Mouse (Mus musculus) neural tube, embryonic 10.5 days (tissue): ENCODE results near the gene Popdc2.

ENCODE experiments used
- DNase-seq: peaks from one replicate; pipeline ENCODE4 v3.0.0-alpha.2; 2017; ENCODE audit warnings: low spot score; ENCODE audit errors: extremely low spot score

The Popdc2 gene

GRCm38 (mm10) chr16:38376163-38376840 is 14.3 kb downstream of the Popdc2 start:
- peak; percentile 52 for DNase-seq

- DNase-seq, result no peak
Observed at GRCm38 (mm10) chr16:38376841-38377249, 14.8 kb downstream of the Popdc2 start.

DNA sequence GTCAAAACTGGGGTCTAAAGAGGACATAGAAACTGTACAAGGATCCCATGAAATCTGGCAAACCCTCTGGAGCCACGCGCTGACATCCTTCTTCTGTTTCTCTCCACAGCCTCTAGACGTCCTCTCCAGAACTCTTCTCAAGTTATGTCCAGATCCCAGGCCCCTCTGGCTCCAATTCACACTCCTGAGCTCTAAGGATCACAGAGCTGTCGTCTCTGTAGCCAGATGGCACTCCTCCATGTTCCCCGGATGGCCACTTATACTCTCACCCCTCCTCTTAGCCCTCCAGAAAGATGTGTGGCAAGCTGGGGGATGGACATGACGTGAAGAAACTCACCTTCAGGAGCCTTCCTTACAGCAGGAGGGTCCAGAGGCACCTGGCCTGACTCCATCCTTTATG is 15.5 kb downstream of the Popdc2 start:
- DNase-seq, result no peak

GRCm38 (mm10) chr16:38378591-38378990 is 16.6 kb downstream of the Popdc2 start:
- no peak for DNase-seq

- no peak for DNase-seq
Observed at GRCm38 (mm10) chr16:38379088-38379487, 17.1 kb downstream of the Popdc2 start.

- DNase-seq, result no peak
Observed at GRCm38 (mm10) chr16:38379493-38379892, 17.5 kb downstream of the Popdc2 start.

DNA sequence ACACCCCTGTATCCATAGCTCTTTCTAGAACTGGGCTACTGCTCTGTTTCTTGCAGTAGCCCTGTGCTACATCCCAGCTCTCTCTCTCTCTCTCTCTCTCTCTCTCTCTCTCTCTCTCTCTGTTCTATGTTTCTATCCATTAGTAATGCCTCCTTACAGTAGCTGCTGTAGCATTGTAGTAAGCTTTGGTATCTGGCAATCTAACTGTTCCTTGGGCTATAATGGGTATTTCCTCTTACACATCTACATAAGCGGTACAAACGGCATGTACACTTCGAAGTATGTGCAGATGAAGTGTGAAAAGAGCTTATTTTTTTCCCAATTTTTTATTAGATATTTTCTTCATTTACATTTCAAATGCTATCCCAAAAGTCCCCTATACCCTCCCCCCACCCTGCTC is 17.9 kb downstream of the Popdc2 start:
- no peak for DNase-seq

- DNase-seq, result no peak
Observed at GRCm38 (mm10) chr16:38383683-38384082, 21.7 kb downstream of the Popdc2 start.

DNA sequence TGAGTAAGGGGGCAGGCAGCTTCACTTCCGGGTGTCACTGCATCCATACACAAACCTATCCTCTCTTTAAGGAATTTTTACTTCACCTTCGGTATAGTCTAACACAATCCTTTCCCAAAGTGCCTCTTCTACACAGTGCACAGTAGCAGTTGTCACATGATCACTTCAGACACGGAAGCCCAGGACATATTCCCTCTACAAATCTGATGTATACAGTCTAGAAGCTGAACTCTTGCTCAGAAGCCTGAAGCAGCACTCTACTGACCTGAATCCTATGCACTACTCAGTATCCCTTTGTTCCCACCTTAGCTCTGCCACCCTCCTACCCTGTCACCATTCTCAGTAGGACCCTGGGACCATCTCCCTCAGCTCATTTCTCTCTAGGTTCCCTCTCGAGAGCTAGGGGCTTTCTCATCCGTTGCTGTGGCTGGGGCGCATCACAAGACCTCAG is 23.2 kb downstream of the Popdc2 start:
- DNase-seq, result no peak

DNA sequence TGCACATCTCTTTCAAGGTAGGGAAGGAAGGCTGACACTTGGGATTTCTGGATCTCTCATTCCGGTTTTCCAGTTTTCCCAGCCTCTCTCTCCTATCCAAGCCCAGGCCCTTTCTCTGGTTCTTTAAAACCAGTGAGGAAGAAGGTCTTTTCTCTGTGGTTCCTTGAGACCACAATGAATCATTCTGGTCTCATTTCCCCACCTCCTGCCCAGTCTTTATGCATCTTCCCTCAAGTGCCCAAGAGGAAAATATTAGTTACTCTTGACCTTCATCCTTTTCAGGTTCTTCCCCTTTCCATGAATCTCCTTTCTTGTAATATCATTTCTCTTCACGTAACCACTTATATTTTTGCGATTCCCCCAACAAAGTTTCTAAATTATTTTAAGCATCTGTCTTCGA is 23.7 kb downstream of the Popdc2 start:
- no peak for DNase-seq

DNA sequence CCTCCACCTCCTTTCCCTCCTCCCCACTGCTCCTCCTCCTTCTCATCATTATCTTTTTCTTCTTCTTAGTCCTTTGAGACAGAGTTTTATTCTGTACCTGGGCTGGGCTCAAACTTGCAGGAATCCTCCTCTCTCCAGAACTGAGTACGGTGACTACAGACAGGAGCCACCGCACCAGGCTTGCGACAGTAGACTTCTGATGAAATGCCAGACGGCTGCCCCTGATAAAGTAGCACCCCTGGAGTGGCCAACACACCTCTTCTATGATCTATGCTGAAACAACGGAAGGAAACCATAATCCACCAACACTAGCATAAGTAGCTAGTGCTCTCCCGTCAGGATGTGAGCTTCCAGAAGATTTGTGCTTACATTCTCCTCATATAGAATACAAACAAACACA is 25.4 kb downstream of the Popdc2 start:
- no peak for DNase-seq

- DNase-seq, result no peak
Observed at GRCm38 (mm10) chr16:38388757-38389156, 26.7 kb downstream of the Popdc2 start.

DNA sequence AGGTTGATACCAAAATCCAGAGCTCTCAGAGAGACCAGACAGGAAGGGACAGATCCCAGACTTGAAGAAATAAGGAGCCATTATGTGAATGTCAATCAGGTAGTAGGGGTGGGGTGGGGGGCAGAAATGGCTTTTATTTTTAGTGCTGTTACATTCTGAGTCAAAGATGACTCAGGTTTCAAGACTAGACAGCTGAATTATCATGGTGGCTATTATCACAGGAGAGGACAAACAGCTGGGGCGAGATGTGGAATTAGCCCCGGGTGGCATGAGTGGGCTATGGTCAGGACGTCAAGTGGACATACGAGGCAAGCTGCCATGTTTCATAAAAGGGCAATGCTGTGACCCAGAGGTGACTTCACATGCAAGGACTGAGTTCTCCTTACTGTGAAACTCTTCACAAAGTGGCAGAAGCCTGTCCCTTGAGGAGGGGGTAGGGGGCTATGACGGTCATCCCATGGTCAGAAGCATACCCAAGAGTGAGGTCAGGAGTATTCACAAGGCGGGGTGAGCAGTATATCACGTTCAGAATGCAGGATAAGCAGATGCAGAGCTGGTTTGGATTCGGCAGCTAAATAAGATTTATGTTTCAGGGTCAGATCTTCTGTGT is 27.4 kb downstream of the Popdc2 start:
- no peak for DNase-seq

- DNase-seq, result no peak
Observed at GRCm38 (mm10) chr16:38390322-38390721, 28.3 kb downstream of the Popdc2 start.

GRCm38 (mm10) chr16:38392126-38392894 is 30.3 kb downstream of the Popdc2 start:
- no peak for DNase-seq

GRCm38 (mm10) chr16:38394191-38394618 is 32.2 kb downstream of the Popdc2 start:
- DNase-seq, result no peak

DNA sequence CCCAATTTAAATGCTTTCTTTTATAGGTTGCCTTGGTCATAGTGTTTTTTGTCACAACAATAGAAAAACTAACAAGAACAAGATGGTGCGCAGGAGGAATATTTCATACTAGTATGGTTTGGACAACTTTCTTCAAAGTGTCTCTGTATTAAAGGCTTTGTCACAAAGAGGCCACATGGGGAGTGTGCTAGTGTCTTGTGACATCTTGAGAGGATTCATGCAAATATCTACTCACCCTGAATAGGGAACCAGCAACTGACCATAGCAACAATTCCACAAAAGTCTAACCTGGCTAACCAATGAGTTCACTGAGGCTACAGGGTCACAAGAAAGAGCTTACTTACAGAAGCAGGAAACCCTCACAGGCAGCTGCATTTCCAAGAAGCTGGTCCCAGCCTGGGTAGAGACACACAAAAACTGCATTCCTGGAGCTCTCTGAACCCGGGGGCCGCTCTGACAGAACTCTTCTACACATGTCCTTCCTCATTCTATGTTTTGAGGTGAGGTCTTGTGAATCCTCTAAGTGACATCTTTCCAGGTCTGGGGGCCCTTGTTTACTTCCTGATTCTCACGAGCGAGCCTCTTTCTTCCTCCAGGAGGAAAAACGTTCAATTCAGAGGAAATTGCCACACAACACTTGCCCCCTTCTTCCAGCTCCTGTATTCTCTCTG is 33.2 kb downstream of the Popdc2 start:
- no peak for DNase-seq

- no peak for DNase-seq
Observed at GRCm38 (mm10) chr16:38396155-38396554, 34.1 kb downstream of the Popdc2 start.

DNA sequence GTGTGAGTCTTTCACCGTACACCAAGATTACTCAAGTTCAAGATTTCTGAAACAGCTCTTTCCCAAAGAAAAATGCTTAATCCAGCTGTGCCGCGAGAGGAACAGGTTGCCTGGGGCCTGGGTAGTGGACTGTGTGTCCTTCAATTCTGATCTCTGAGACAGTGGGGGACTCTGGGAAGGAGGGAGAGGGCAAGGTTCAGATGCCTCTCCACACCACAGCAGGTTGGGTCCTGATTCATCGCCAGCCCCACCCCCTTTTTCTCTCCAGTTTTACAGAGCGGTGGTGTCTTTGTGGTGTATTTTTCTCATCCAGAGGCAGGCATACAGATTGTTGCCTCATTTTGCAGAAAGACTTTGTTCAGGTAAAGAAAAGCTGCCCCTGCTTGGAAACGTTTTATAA is 36.3 kb downstream of the Popdc2 start:
- DNase-seq, result no peak

DNA sequence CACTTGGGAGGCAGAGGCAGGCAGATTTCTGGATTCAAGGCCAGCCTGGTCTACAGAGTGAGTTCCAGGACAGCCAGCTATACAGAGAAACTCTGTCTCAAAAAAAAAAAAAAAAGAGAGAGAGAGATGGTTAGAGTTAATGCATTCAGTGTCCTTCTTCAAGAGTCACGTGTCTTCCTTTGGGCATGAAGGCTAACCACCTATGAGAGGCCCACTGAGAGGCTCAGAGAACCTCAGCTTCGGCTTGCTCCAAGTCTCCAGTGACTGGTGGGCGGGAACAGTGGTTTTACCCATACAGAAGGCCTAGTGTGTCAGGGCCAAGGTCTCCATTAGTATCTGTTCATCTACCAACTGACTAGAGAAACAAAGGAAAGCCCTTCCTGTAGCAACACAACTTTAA is 37.1 kb downstream of the Popdc2 start:
- no peak for DNase-seq

- DNase-seq, result peak; percentile 43
Observed at GRCm38 (mm10) chr16:38399531-38400231, 37.7 kb downstream of the Popdc2 start.
